Mouse (Mus musculus): ENCODE results near the gene Slc6a1. TPM values are rescaled to one million over a fixed set of nuclear protein-coding genes. Genes with fewer than 3 reads are reported as not detected.

Slc6a1 gene
- total and polyA plus RNA-seq, 3 experiments: 0.04 TPM; not detected in 2

DNA sequence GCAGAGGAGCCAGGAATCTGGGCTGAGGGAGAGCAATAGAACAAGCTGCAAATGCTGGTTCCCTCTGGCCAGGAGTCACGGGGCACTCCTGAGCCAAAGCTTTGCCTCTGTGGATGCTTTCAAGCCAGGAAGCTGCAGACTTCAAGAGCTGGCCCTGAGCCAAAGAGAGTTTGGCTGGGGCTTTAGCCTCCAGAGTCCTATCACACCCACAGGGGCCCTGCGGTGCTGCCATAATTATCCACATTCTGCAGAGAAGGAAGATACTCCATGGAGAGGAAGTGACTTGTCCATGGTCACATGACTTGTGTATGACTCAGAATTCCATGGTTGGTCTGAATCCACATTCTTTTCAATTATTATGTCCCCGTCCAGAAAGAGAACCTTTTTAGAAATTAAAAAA is 75.7 kb downstream of the Slc6a1 start:
- Histone ChIP-seq H3K36me3 (replicated peaks in 1 of 2; ENCODE audit: control insufficient read depth in 1 of 2, insufficient read depth in 1 of 2, low read length in 1 of 2) (no peaks in the 10 kb centered on the region), H3K4me3 (replicated peaks in 1 of 3; ENCODE audit: low read depth in 2 of 3, low read length in 2 of 3, poor library complexity in 1 of 3) (no peak overlapping the region), H3K27ac (ENCODE audit: insufficient read depth, low read depth) (no peak overlapping the region), H3K27me3 (replicated peaks) (peaks cover 82% of the 10 kb centered on the region), H3K9me3 (replicated peaks; ENCODE audit: low read length) (peaks cover 2% of the 10 kb centered on the region), H3K79me2 (replicated peaks; ENCODE audit: control insufficient read depth, extremely low read depth, insufficient read depth, poor library complexity, severe bottlenecking) (no peaks in the 10 kb centered on the region), H3K4me2 (ENCODE audit: insufficient read depth, low read depth, poor library complexity, severe bottlenecking) (no peak overlapping the region), H3K9ac (ENCODE audit: insufficient read depth, low read depth) (no peak overlapping the region), H3K4me1 (ENCODE audit: control insufficient read depth in 1 of 2, insufficient read depth in 2 of 2) (no peaks in the 10 kb centered on the region)
- DNase-seq (ENCODE audit: extremely low read depth): no peak
- in situ Hi-C loops (cut with MboI; ENCODE audit: low pct_ligation_motif_present, low pct_unique_long_range_greater_than_20kb, low sequenced_read_pairs) (no loop called here), dilution Hi-C loops (cut with MboI; ENCODE audit: extremely low pct_ligation_motif_present, extremely low pct_unique_long_range_greater_than_20kb, low sequenced_read_pairs) (no loop called here)
- TF ChIP-seq HCFC1 (IDR thresholded peaks at IDR 0.05; ENCODE audit: low read depth, low read length) (no peak), E2F4 (IDR thresholded peaks at IDR 0.05; ENCODE audit: insufficient replicate concordance, low read depth, low read length) (no peak), MYC (IDR thresholded peaks at IDR 0.05; ENCODE audit: low read depth, low read length) (no peak), RCOR1 (conservative IDR thresholded peaks at IDR 0.05; ENCODE audit: low read depth, low read length) (no peak), SMC3 (IDR thresholded peaks at IDR 0.05; ENCODE audit: low read depth, low read length) (no peak), MAX (IDR thresholded peaks at IDR 0.05; ENCODE audit: low read length) (no peak), IRF4 (IDR thresholded peaks at IDR 0.05; ENCODE audit: low read depth, low read length) (no peak), UBTF (IDR thresholded peaks at IDR 0.05; ENCODE audit: low read depth, low read length) (no peak), ZMIZ1 (IDR thresholded peaks at IDR 0.05; ENCODE audit: low read depth, low read length) (no peak), NELFE (IDR thresholded peaks at IDR 0.05; ENCODE audit: low read depth, low read length) (no peak), SIN3A (IDR thresholded peaks at IDR 0.05; ENCODE audit: low read length) (no peak), CTCF (conservative IDR thresholded peaks at IDR 0.05 in 1 of 2, IDR thresholded peaks at IDR 0.05 in 1 of 2; ENCODE audit: low read depth in 2 of 2, low read length in 2 of 2) (no peak), NRF1 (IDR thresholded peaks at IDR 0.05; ENCODE audit: low read depth, low read length) (no peak), POLR2AphosphoS2 (IDR thresholded peaks at IDR 0.05; ENCODE audit: low read depth, low read length) (no peak), GABPA (IDR thresholded peaks at IDR 0.05; ENCODE audit: insufficient replicate concordance, low read depth, low read length) (no peak)

DNA sequence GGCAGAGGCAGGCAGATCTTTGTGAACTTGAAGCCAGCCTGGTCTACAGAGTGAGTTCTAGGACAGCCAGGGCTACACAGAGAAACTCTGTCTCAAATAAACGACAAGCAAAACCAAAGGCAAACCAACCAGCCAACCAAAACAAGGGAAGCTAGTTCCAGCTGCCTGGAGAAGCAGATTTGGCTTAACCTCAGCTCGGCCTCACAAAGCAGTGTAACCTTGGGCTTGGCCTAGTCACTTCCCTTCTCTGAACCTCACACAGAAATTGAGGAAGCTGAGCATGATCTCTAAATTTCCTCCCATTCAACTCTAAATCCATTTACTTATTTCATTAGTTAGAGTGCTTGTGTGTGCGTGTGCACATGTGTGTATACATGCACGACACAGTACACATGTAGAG is 79.9 kb downstream of the Slc6a1 start:
- H3K4me1 ChIP-seq (ENCODE audit: control insufficient read depth in 1 of 2, insufficient read depth in 2 of 2): no peaks in the 10 kb centered on the region
- H3K9ac ChIP-seq (ENCODE audit: insufficient read depth, low read depth): no peak overlapping the region
- no peak overlapping the region for H3K27ac ChIP-seq (ENCODE audit: insufficient read depth, low read depth)
- no peak overlapping the region for H3K4me2 ChIP-seq (ENCODE audit: insufficient read depth, low read depth, poor library complexity, severe bottlenecking)
- no peaks in the 10 kb centered on the region for H3K36me3 ChIP-seq (replicated peaks in 1 of 2; ENCODE audit: control insufficient read depth in 1 of 2, insufficient read depth in 1 of 2, low read length in 1 of 2)
- H3K9me3 ChIP-seq (replicated peaks; ENCODE audit: low read length): peaks cover 2% of the 10 kb centered on the region
- dilution Hi-C loops (cut with MboI; ENCODE audit: extremely low pct_ligation_motif_present, extremely low pct_unique_long_range_greater_than_20kb, low sequenced_read_pairs): no loop called here
- peaks cover 85% of the 10 kb centered on the region for H3K27me3 ChIP-seq (replicated peaks)
- no peaks in the 10 kb centered on the region for H3K79me2 ChIP-seq (replicated peaks; ENCODE audit: control insufficient read depth, extremely low read depth, insufficient read depth, poor library complexity, severe bottlenecking)
- no peak overlapping the region for H3K4me3 ChIP-seq (replicated peaks in 1 of 3; ENCODE audit: low read depth in 2 of 3, low read length in 2 of 3, poor library complexity in 1 of 3)
- TF ChIP-seq IRF4 (IDR thresholded peaks at IDR 0.05; ENCODE audit: low read depth, low read length) (no peak), CTCF (conservative IDR thresholded peaks at IDR 0.05 in 1 of 2, IDR thresholded peaks at IDR 0.05 in 1 of 2; ENCODE audit: low read depth in 2 of 2, low read length in 2 of 2) (no peak), ZNF384 (IDR thresholded peaks at IDR 0.05; ENCODE audit: low read depth, low read length) (no peak), USF1 (IDR thresholded peaks at IDR 0.05; ENCODE audit: low read depth, low read length) (no peak), ZC3H11A (IDR thresholded peaks at IDR 0.05; ENCODE audit: low read depth, low read length) (no peak), POLR2AphosphoS2 (IDR thresholded peaks at IDR 0.05; ENCODE audit: low read depth, low read length) (no peak), ETS1 (conservative IDR thresholded peaks at IDR 0.05; ENCODE audit: low read depth, low read length) (no peak), NELFE (IDR thresholded peaks at IDR 0.05; ENCODE audit: low read depth, low read length) (no peak), KAT2A (IDR thresholded peaks at IDR 0.05; ENCODE audit: insufficient replicate concordance, low read length) (no peak), MEF2A (IDR thresholded peaks at IDR 0.05; ENCODE audit: borderline replicate concordance, low read depth, low read length) (no peak), UBTF (IDR thresholded peaks at IDR 0.05; ENCODE audit: low read depth, low read length) (no peak), USF2 (conservative IDR thresholded peaks at IDR 0.05; ENCODE audit: low read depth, low read length) (no peak), MXI1 (IDR thresholded peaks at IDR 0.05; ENCODE audit: low read depth, low read length) (no peak), EP300 (IDR thresholded peaks at IDR 0.05; ENCODE audit: low read length) (no peak), MAX (IDR thresholded peaks at IDR 0.05; ENCODE audit: low read length) (no peak), PAX5 (IDR thresholded peaks at IDR 0.05; ENCODE audit: low read length) (no peak), TBP (conservative IDR thresholded peaks at IDR 0.05; ENCODE audit: low read depth, low read length) (no peak), TCF12 (IDR thresholded peaks at IDR 0.05; ENCODE audit: low read depth, low read length) (no peak), ZKSCAN1 (IDR thresholded peaks at IDR 0.05; ENCODE audit: borderline replicate concordance, low read depth, low read length) (no peak)
- no peak for DNase-seq (ENCODE audit: extremely low read depth)
- in situ Hi-C loops (cut with MboI; ENCODE audit: low pct_ligation_motif_present, low pct_unique_long_range_greater_than_20kb, low sequenced_read_pairs): no loop called here
